Mouse (Mus musculus) testis, adult 2 months (tissue): Measurements from ENCODE around the gene Tmem88b.

Source experiments
- CTCF ChIP-seq: fragments of 200-500 bp; IDR thresholded peaks from 2 replicates; pipeline ENCODE4 v1.5.1; 2012; ENCODE audit warnings: low read depth, mild to moderate bottlenecking, inconsistent platforms, low read length, moderate library complexity; ENCODE audit not compliant: control insufficient read depth, insufficient read depth, insufficient replicate concordance
- POLR2A ChIP-seq: fragments of 200-500 bp; IDR thresholded peaks from 2 replicates; pipeline ENCODE4 v1.6.1; 2012; ENCODE audit warnings: low read depth, mild to moderate bottlenecking, inconsistent platforms, low read length, moderate library complexity; ENCODE audit not compliant: control insufficient read depth

GRCm38 (mm10) chr4:155829866-155830265 lies 44.2 kb upstream of the Tmem88b start:
- TF ChIP-seq CTCF, result no peak
- no peak for TF ChIP-seq POLR2A
